Mouse (Mus musculus) forebrain, embryonic 14.5 days (tissue): ENCODE measurements at regions not wholly inside any gene's neighbourhood (a gene's known extent, or its start where the extent isn't known, plus 50 kb on each side); places are given as distances from the start of the nearest gene placed in this dataset.

Experiments used
- ATAC-seq: fragments of 200-750 bp; cut with Nextera tagmentation; 2 replicates; pipeline ENCODE4 v1.8.0; 2017; ENCODE audit warnings: mild to moderate bottlenecking, moderate library complexity
- DNase-seq: peaks from one replicate; pipeline ENCODE4 v3.0.0-alpha.2; 2015; ENCODE audit warnings: low spot score
- H3K27ac ChIP-seq: fragments of 300-500 bp; sonication (generic); 2 replicates; pipeline ENCODE4 v1.5.1; 2014; ENCODE audit warnings: low read depth, mild to moderate bottlenecking, control low read depth, low read length, moderate library complexity
- H3K27me3 ChIP-seq: fragments of 300-500 bp; sonication (generic); replicated peaks from 2 replicates; pipeline ENCODE4 v1.6.1; 2014; ENCODE audit warnings: low read length, control low read depth, mixed read lengths; ENCODE audit not compliant: control insufficient read depth, insufficient read depth
- H3K36me3 ChIP-seq: fragments of 300-500 bp; sonication (generic); 2 replicates; pipeline ENCODE4 v1.6.1; 2014; ENCODE audit warnings: low read length, control low read depth; ENCODE audit not compliant: control insufficient read depth, insufficient read depth
- H3K4me1 ChIP-seq: fragments of 300-500 bp; sonication (generic); 2 replicates; pipeline ENCODE4 v1.6.1; 2014; ENCODE audit warnings: antibody characterized with exemption, low read length, control low read depth; ENCODE audit not compliant: control insufficient read depth, insufficient read depth
- H3K4me2 ChIP-seq: fragments of 300-500 bp; sonication (generic); 2 replicates; pipeline ENCODE4 v1.6.1; 2014; ENCODE audit warnings: mild to moderate bottlenecking, control low read depth, low read length
- H3K4me3 ChIP-seq: fragments of 300-500 bp; sonication (generic); 2 replicates; pipeline ENCODE4 v1.5.1; 2014; ENCODE audit warnings: low read depth, low read length, control low read depth
- H3K9ac ChIP-seq: fragments of 300-500 bp; sonication (generic); 2 replicates; pipeline ENCODE4 v1.6.1; 2014; ENCODE audit warnings: mild to moderate bottlenecking, low read length, control low read depth, moderate library complexity
- H3K9me3 ChIP-seq: fragments of 300-500 bp; sonication (generic); replicated peaks from 2 replicates; pipeline ENCODE4 v1.6.1; 2016; ENCODE audit warnings: low read length, control low read depth, mixed read lengths; ENCODE audit not compliant: control insufficient read depth
- WGBS: fragments of 180-500 bp; shearing (Covaris S2); extraction: QIAGEN DNeasy Blood & Tissue Kit; methylation state at CpG from one replicate; pipeline ENCODE4 v1.1.7; 2014; 5-methylcytosine and 5-hydroxymethylcytosine counted together

DNA sequence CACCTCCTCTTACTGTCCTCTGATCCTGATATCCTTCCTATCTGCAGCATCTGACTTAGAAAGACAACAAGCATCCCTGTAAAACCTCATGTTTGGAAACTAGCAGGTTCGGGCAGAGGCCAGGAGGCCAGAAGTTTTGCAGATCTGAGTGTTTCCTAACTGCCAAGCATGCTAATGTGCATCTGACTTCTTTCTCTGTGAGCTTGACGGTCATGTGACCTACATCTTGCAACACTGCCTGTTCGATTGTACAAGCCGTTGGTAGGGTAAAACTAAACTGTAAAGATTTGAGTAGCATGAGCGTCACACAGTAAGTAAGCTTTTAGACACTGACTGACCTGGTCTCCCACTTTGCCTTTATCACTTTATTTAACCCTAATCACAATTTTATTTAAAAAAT lies 52.2 kb upstream of the Fam241a start:
- 74% methylated on average over 5 of the region's 5 CpGs for WGBS
- Histone ChIP-seq H3K9me3 (no peaks in the 10 kb centered on the region), H3K36me3 (no peaks in the 10 kb centered on the region), H3K27me3 (no peaks in the 10 kb centered on the region), H3K4me2 (no peak overlapping the region), H3K9ac (no peak overlapping the region), H3K4me1 (no peaks in the 10 kb centered on the region), H3K4me3 (no peak overlapping the region), H3K27ac (no peak overlapping the region)
- DNase-seq (no peak), ATAC-seq (no peak)
